Mouse (Mus musculus) CH12.LX (cell line): ENCODE results near the gene Stmn1. TPM values are rescaled to one million over a fixed set of nuclear protein-coding genes. Genes with fewer than 3 reads are reported as not detected.
A peak's percentile ranks its signal among the peaks of the same experiment; 100 is the strongest.

Source experiments
- DNase-seq: peaks from one replicate; pipeline ENCODE4 v3.0.0-alpha.2; 2013; ENCODE audit errors: extremely low read depth
- H3K27ac ChIP-seq: 2 replicates; pipeline ENCODE4 v1.5.1; 2012; ENCODE audit warnings: low read depth, mild to moderate bottlenecking, control low read depth, moderate library complexity; ENCODE audit not compliant: insufficient read depth
- H3K27me3 ChIP-seq: replicated peaks from 2 replicates; pipeline ENCODE3; 2012; ENCODE audit warnings: inconsistent platforms
- H3K36me3 ChIP-seq, 2 experiments: replicated peaks in 1 of 2; 2 replicates each; pipeline versions ENCODE3 to v1.6.1; 2012; ENCODE audit warnings: inconsistent platforms in 1 of 2, low read length in 1 of 2, mild to moderate bottlenecking in 1 of 2, mixed read lengths in 1 of 2, moderate library complexity in 1 of 2; ENCODE audit not compliant: control insufficient read depth in 1 of 2, insufficient read depth in 1 of 2
- H3K4me1 ChIP-seq, 2 experiments: 2 replicates each; pipeline ENCODE4 v1.6.1; 2012; ENCODE audit warnings: inconsistent platforms in 1 of 2, moderate library complexity in 1 of 2; ENCODE audit not compliant: insufficient read depth in 2 of 2, control insufficient read depth in 1 of 2
- H3K4me2 ChIP-seq: 2 replicates; pipeline ENCODE4 v1.6.1; 2012; ENCODE audit warnings: low read depth, mild to moderate bottlenecking, control low read depth; ENCODE audit not compliant: poor library complexity, insufficient read depth, severe bottlenecking
- H3K4me3 ChIP-seq, 3 experiments: fragments of 150-350 bp in 1 of 3; sonication (generic) in 1 of 3; replicated peaks in 1 of 3; 2 replicates each; pipeline versions ENCODE3 to v1.5.1; 2011 to 2012; ENCODE audit warnings: low read depth in 2 of 3, low read length in 2 of 3, mild to moderate bottlenecking in 2 of 3, moderate library complexity in 2 of 3, control low read depth in 1 of 3, improper control_type of control experiment in 1 of 3, inconsistent platforms in 1 of 3, mixed read lengths in 1 of 3; ENCODE audit not compliant: poor library complexity in 1 of 3
- H3K79me2 ChIP-seq: replicated peaks from 2 replicates; pipeline ENCODE4 v1.6.1; 2012; ENCODE audit warnings: mild to moderate bottlenecking, moderate library complexity; ENCODE audit not compliant: control insufficient read depth, poor library complexity, insufficient read depth, severe bottlenecking; ENCODE audit errors: extremely low read depth
- H3K9ac ChIP-seq: 2 replicates; pipeline ENCODE4 v1.6.1; 2012; ENCODE audit warnings: low read depth, mild to moderate bottlenecking, control low read depth, moderate library complexity; ENCODE audit not compliant: insufficient read depth
- H3K9me3 ChIP-seq: replicated peaks from 2 replicates; pipeline ENCODE3; 2012; ENCODE audit warnings: low read length, inconsistent platforms, mixed read lengths
- BHLHE40 ChIP-seq: IDR thresholded peaks from 2 replicates; pipeline ENCODE4 v1.6.1; 2011; ENCODE audit warnings: mild to moderate bottlenecking, low read depth, low read length, improper control_type of control experiment
- CTCF ChIP-seq, 2 experiments: IDR thresholded peaks in 1 of 2; conservative IDR thresholded peaks in 1 of 2; 2 replicates each; pipeline ENCODE4 v1.5.1; 2011 to 2012; ENCODE audit warnings: low read depth in 2 of 2, low read length in 2 of 2, improper control_type of control experiment in 1 of 2, inconsistent platforms in 1 of 2, mild to moderate bottlenecking in 1 of 2, moderate library complexity in 1 of 2
- ELF1 ChIP-seq: IDR thresholded peaks from 2 replicates; pipeline ENCODE4 v1.6.1; 2014; ENCODE audit warnings: low read depth, mild to moderate bottlenecking, inconsistent platforms, low read length, improper control_type of control experiment
- IRF4 ChIP-seq: IDR thresholded peaks from 2 replicates; pipeline ENCODE4 v1.6.1; 2014; ENCODE audit warnings: low read depth, mild to moderate bottlenecking, inconsistent platforms, low read length, improper control_type of control experiment
- JUN ChIP-seq: IDR thresholded peaks from 2 replicates; pipeline ENCODE4 v1.6.1; 2011; ENCODE audit warnings: low read depth, mild to moderate bottlenecking, low read length, improper control_type of control experiment, moderate library complexity; ENCODE audit not compliant: insufficient read depth
- MAFK ChIP-seq: IDR thresholded peaks from 2 replicates; pipeline ENCODE4 v1.6.1; 2011; ENCODE audit warnings: low read length, improper control_type of control experiment; ENCODE audit not compliant: insufficient replicate concordance
- MXI1 ChIP-seq: IDR thresholded peaks from 2 replicates; pipeline ENCODE4 v1.6.1; 2011; ENCODE audit warnings: mild to moderate bottlenecking, low read depth, low read length, improper control_type of control experiment
- MYC ChIP-seq: IDR thresholded peaks from 2 replicates; pipeline ENCODE4 v1.6.1; 2011; ENCODE audit warnings: low read depth, mild to moderate bottlenecking, improper control_type of control experiment, low read length
- POLR2A ChIP-seq: IDR thresholded peaks from 2 replicates; pipeline ENCODE4 v1.6.1; 2011; ENCODE audit warnings: low read depth, mild to moderate bottlenecking, improper control_type of control experiment, low read length
- RAD21 ChIP-seq: IDR thresholded peaks from 2 replicates; pipeline ENCODE4 v1.6.1; 2011; ENCODE audit warnings: low read depth, mild to moderate bottlenecking, low read length, improper control_type of control experiment, moderate library complexity
- RCOR1 ChIP-seq: conservative IDR thresholded peaks from 2 replicates; pipeline ENCODE4 v1.6.1; 2012; ENCODE audit warnings: low read depth, mild to moderate bottlenecking, inconsistent platforms, low read length, improper control_type of control experiment
- SIN3A ChIP-seq: IDR thresholded peaks from 2 replicates; pipeline ENCODE4 v1.6.1; 2012; ENCODE audit warnings: low read length, improper control_type of control experiment, inconsistent platforms
- UBTF ChIP-seq: IDR thresholded peaks from 2 replicates; pipeline ENCODE4 v1.6.1; 2012; ENCODE audit warnings: low read depth, mild to moderate bottlenecking, inconsistent platforms, low read length, improper control_type of control experiment, moderate library complexity
- ZMIZ1 ChIP-seq: IDR thresholded peaks from 2 replicates; pipeline ENCODE4 v1.6.1; 2012; ENCODE audit warnings: low read depth, mild to moderate bottlenecking, inconsistent platforms, low read length, improper control_type of control experiment
- dilution Hi-C: fragments of 300-500 bp; cut with MboI; formaldehyde crosslinking; loops from 2 replicates; pipeline ENCODE4 v1.14.3; 2020; ENCODE audit warnings: low sequenced_read_pairs; ENCODE audit not compliant: extremely low pct_unique_long_range_greater_than_20kb, extremely low pct_ligation_motif_present
- in situ Hi-C: fragments of 300-500 bp; cut with MboI; formaldehyde crosslinking; loops from 3 replicates; pipeline ENCODE4 v1.14.3; 2019; ENCODE audit warnings: low sequenced_read_pairs, low pct_ligation_motif_present, low pct_unique_long_range_greater_than_20kb, mixed read lengths
- polyA plus RNA-seq: library from polyadenylated mRNA; unstranded; fragments of >175 nt; gene quantifications from 2 replicates; pipeline ENCODE4 v1.2.1, GENCODE M21; 2012; ENCODE audit warnings: low read depth; ENCODE audit not compliant: insufficient read length
- total RNA-seq, 2 experiments: library from RNA; depleted of rRNA; stranded (reverse); fragments of 300-350 nt in 1 of 2; fragments of >200 nt in 1 of 2; gene quantifications; 2 replicates each; pipeline ENCODE4 v1.2.3; 2012 to 2014

The Stmn1 gene
- total and polyA plus RNA-seq, 3 experiments = 31.2 to 39.4 (median 34.7) TPM

DNA sequence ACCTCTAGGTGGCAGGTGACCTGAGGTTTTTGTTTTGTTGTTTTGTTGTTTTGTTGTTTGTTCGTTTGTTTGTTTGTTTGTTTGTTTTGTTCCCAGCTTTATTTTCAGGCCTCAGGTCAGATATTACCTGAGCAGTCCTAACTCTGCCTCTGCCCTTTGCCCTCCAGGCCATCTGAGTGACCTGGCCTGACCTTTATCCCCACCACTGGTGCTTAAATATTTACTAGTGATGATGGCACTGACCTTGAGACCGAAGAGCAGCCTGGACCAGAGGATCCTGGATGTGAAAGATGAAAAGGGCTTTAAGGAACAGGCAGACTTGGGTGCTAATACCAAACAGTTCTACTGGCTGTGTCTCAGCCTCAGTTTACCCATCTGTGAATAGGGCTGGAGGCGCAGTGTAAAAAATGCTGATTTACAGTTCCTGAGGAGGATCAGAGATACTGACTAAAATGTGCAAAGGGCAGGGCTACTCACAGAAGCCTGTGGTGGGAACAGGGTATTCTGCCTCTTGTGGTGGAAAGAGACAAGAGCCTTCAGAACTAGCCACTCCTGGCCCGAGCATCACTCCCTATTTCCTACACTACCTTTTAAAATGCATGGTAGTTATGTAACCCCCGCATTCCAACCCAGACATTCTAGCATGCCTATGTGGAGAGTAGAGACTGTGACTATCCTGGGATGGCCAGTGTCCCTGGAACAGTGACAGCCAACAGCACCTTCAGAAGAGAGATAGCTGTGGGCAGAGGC, 17.2 kb downstream of the Stmn1 start:
- dilution Hi-C loops = no loop called here
- DNase-seq = no peak
- no peak overlapping the region for H3K27ac ChIP-seq
- H3K4me3 ChIP-seq = no peak overlapping the region
- H3K79me2 ChIP-seq = no peaks in the 10 kb centered on the region
- in situ Hi-C loops = loop anchor here (25.0 kb wide), 1 partner anchor 223 kb away; the partner anchor contains the start of gene Grrp1
- no peak overlapping the region for H3K4me2 ChIP-seq
- no peaks in the 10 kb centered on the region for H3K36me3 ChIP-seq
- H3K27me3 ChIP-seq = peaks cover 33% of the 10 kb centered on the region
- peaks cover 2 to 6% of the 10 kb centered on the region in 2 experiments; a peak in 2 of 4 replicates for H3K4me1 ChIP-seq
- TF ChIP-seq ELF1 (no peak), CTCF (conservative IDR thresholded peaks at IDR 0.05 in 1 of 2, IDR thresholded peaks at IDR 0.05 in 1 of 2; ENCODE audit: low read depth in 2 of 2, low read length in 2 of 2) (peak in 1 of 2 experiments; percentile 11; a peak in 1 of 4 replicates), MAFK (no peak)
- TF ChIP-seq, all 38 proteins: peak for 1
- no peaks in the 10 kb centered on the region for H3K9me3 ChIP-seq
- no peak overlapping the region for H3K9ac ChIP-seq

- H3K4me1 ChIP-seq = peaks cover 0 to 4% of the 10 kb centered on the region in 2 experiments; a peak in 1 of 4 replicates
- no peak overlapping the region for H3K4me2 ChIP-seq
- DNase-seq = no peak
- TF ChIP-seq JUN = no peak
- no peak for TF ChIP-seq RCOR1
- no peak for TF ChIP-seq MAFK
- TF ChIP-seq BHLHE40 = no peak
- no peak for TF ChIP-seq POLR2A
- TF ChIP-seq SIN3A = no peak
- TF ChIP-seq MXI1 = no peak
- TF ChIP-seq IRF4 = no peak
- TF ChIP-seq MYC = no peak
- no peak for TF ChIP-seq RAD21
- TF ChIP-seq UBTF = no peak
- TF ChIP-seq ZMIZ1 = no peak
- no peak overlapping the region for H3K4me3 ChIP-seq
- H3K36me3 ChIP-seq = no peaks in the 10 kb centered on the region
- H3K27ac ChIP-seq = no peak overlapping the region
- dilution Hi-C loops (no loop called here), in situ Hi-C loops (loop anchor here (25.0 kb wide), 1 partner anchor 226 kb away; the partner anchor contains the start of gene Grrp1)
- no peaks in the 10 kb centered on the region for H3K79me2 ChIP-seq
- peaks cover 28% of the 10 kb centered on the region for H3K27me3 ChIP-seq
- H3K9me3 ChIP-seq = peaks cover 6% of the 10 kb centered on the region
- no peak overlapping the region for H3K9ac ChIP-seq
Observed at GRCm38 (mm10) chr4:134488211-134488610, 20.1 kb downstream of the Stmn1 start.
